Mouse (Mus musculus) myocyte (in vitro differentiated cells): ENCODE measurements around the gene Ndc1.
"Not testable (repeated sequence)": the region's sequence is repeated elsewhere in the genome, so short reads cannot be mapped to it uniquely, and the experiment has no call there.

ENCODE experiments used
- CEBPB ChIP-seq: IDR thresholded peaks from 2 replicates; pipeline ENCODE4 v1.6.1; 2011; ENCODE audit warnings: mild to moderate bottlenecking, moderate library complexity; ENCODE audit not compliant: poor library complexity, insufficient read depth, severe bottlenecking
- E2F4 ChIP-seq: IDR thresholded peaks from one replicate; pipeline ENCODE4 v1.6.1; 2011; ENCODE audit warnings: mild to moderate bottlenecking, control low read depth, moderate library complexity; ENCODE audit not compliant: insufficient read depth
- MAX ChIP-seq: IDR thresholded peaks from one replicate; pipeline ENCODE4 v1.6.1; 2011; ENCODE audit warnings: low read depth, mild to moderate bottlenecking, control low read depth
- MYOD1 ChIP-seq, 3 experiments: IDR thresholded peaks; one replicate each; pipeline ENCODE4 v1.6.1; 2011; ENCODE audit warnings: control low read depth in 2 of 3, low read depth in 2 of 3, mild to moderate bottlenecking in 2 of 3, moderate library complexity in 1 of 3; ENCODE audit not compliant: insufficient read length in 2 of 3, control insufficient read depth in 1 of 3
- MYOG ChIP-seq, 3 experiments: IDR thresholded peaks; one replicate each; pipeline ENCODE4 v1.6.1; 2011; ENCODE audit warnings: control low read depth in 2 of 3, low read depth in 2 of 3, mild to moderate bottlenecking in 2 of 3; ENCODE audit not compliant: insufficient read length in 2 of 3, control insufficient read depth in 1 of 3, insufficient read depth in 1 of 3
- POLR2A ChIP-seq: IDR thresholded peaks from one replicate; pipeline ENCODE4 v1.6.1; 2011; ENCODE audit warnings: low read depth, mild to moderate bottlenecking, control low read depth, moderate library complexity; ENCODE audit not compliant: insufficient read length
- POLR2AphosphoS2 ChIP-seq: IDR thresholded peaks from one replicate; pipeline ENCODE4 v1.6.1; 2011; ENCODE audit warnings: low read depth, control low read depth; ENCODE audit not compliant: insufficient read length
- REST ChIP-seq: IDR thresholded peaks from one replicate; pipeline ENCODE4 v1.6.1; 2011; ENCODE audit warnings: mild to moderate bottlenecking, control low read depth, moderate library complexity; ENCODE audit not compliant: insufficient read depth, insufficient read length
- TCF12 ChIP-seq: IDR thresholded peaks from one replicate; pipeline ENCODE4 v1.6.1; 2011; ENCODE audit warnings: mild to moderate bottlenecking, control low read depth; ENCODE audit not compliant: poor library complexity, insufficient read depth, severe bottlenecking
- TCF3 ChIP-seq: IDR thresholded peaks from one replicate; pipeline ENCODE4 v1.6.1; 2011; ENCODE audit warnings: low read depth, control low read depth; ENCODE audit not compliant: insufficient read length
- USF1 ChIP-seq: IDR thresholded peaks from one replicate; pipeline ENCODE4 v1.6.1; 2011; ENCODE audit warnings: low read depth, mild to moderate bottlenecking, control low read depth, moderate library complexity

DNA sequence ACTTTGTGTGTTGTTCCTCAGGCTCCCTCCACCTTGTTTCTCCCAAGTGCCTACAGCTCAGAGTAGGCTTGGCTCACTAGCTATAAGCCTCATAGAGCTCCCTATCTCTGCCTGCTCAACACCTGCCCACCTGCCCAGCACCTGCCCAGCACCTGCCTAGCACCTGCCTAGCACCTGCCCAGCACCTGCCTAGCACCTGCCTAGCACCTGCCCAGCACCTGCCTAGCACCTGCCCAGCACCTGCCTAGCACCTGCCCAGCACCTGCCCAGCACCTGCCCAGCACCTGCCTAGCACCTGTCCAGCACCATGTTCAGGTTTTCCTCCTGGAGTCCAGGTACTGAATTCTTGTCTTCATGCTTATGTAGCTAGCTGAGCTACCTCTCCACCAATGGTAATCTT, 1.2 kb upstream of the Ndc1 start:
- TF ChIP-seq USF1, CEBPB, MAX, POLR2A, E2F4, TCF12, POLR2AphosphoS2, REST: not testable (repeated sequence)
- TF ChIP-seq MYOD1 (IDR thresholded peaks at IDR 0.05; ENCODE audit: control insufficient read depth in 1 of 3, insufficient read length in 2 of 3, low read depth in 2 of 3), result peak in 2 of 3 experiments; percentile 34 to 63
- peak in 2 of 3 experiments; percentile 70 to 82 for TF ChIP-seq MYOG (IDR thresholded peaks at IDR 0.05; ENCODE audit: control insufficient read depth in 1 of 3, insufficient read depth in 1 of 3, insufficient read length in 2 of 3, low read depth in 2 of 3)
- peak; percentile 71 for TF ChIP-seq TCF3
